Mouse (Mus musculus) forebrain, embryonic 16.5 days (tissue): ENCODE results near the gene Col16a1. TPM values are rescaled to one million over a fixed set of nuclear protein-coding genes. Genes with fewer than 3 reads are reported as not detected.

Experiments used
- ATAC-seq: fragments of 200-750 bp; cut with Nextera tagmentation; 2 replicates; pipeline ENCODE4 v1.8.0; 2017; ENCODE audit warnings: mild to moderate bottlenecking, moderate library complexity
- H3K27ac ChIP-seq: fragments of 300-500 bp; sonication (generic); 2 replicates; pipeline ENCODE4 v1.5.1; 2014; ENCODE audit warnings: low read length, control low read depth
- H3K27me3 ChIP-seq: fragments of 300-500 bp; sonication (generic); replicated peaks from 2 replicates; pipeline ENCODE4 v1.6.1; 2014; ENCODE audit warnings: low read length; ENCODE audit not compliant: control insufficient read depth, insufficient read depth
- H3K36me3 ChIP-seq: fragments of 300-500 bp; sonication (generic); 2 replicates; pipeline ENCODE4 v1.6.1; 2014; ENCODE audit not compliant: control insufficient read depth, insufficient read depth
- H3K4me1 ChIP-seq: fragments of 300-500 bp; sonication (generic); replicated peaks from 2 replicates; pipeline ENCODE4 v1.6.1; 2014; ENCODE audit warnings: low read length; ENCODE audit not compliant: control insufficient read depth, insufficient read depth
- H3K4me2 ChIP-seq: fragments of 300-500 bp; sonication (generic); 2 replicates; pipeline ENCODE4 v1.6.1; 2014; ENCODE audit warnings: mild to moderate bottlenecking, low read length, control low read depth
- H3K4me3 ChIP-seq: fragments of 300-500 bp; sonication (generic); replicated peaks from 2 replicates; pipeline ENCODE4 v1.5.1; 2014; ENCODE audit warnings: mild to moderate bottlenecking, low read length, control low read depth
- H3K9ac ChIP-seq: fragments of 300-500 bp; sonication (generic); replicated peaks from 2 replicates; pipeline ENCODE4 v1.6.1; 2014; ENCODE audit warnings: low read depth, low read length, control low read depth
- H3K9me3 ChIP-seq: fragments of 300-500 bp; sonication (generic); 2 replicates; pipeline ENCODE4 v1.6.1; 2016; ENCODE audit warnings: low read length; ENCODE audit not compliant: control insufficient read depth
- WGBS: fragments of 180-500 bp; shearing (Covaris S2); extraction: QIAGEN DNeasy Blood & Tissue Kit; methylation state at CpG from one replicate; pipeline ENCODE4 v1.1.7; 2014; 5-methylcytosine and 5-hydroxymethylcytosine counted together
- polyA plus RNA-seq: library from polyadenylated mRNA; unstranded; fragments of >200 nt; fragmentation: Nextera tagmentation; extraction: Ambion mirVana; gene quantifications from 2 replicates; pipeline ENCODE4 v1.2.1, GENCODE M21; 2015

Col16a1 gene
- polyA plus RNA-seq, 1 experiment from 2014 or later = 7.4 TPM

DNA sequence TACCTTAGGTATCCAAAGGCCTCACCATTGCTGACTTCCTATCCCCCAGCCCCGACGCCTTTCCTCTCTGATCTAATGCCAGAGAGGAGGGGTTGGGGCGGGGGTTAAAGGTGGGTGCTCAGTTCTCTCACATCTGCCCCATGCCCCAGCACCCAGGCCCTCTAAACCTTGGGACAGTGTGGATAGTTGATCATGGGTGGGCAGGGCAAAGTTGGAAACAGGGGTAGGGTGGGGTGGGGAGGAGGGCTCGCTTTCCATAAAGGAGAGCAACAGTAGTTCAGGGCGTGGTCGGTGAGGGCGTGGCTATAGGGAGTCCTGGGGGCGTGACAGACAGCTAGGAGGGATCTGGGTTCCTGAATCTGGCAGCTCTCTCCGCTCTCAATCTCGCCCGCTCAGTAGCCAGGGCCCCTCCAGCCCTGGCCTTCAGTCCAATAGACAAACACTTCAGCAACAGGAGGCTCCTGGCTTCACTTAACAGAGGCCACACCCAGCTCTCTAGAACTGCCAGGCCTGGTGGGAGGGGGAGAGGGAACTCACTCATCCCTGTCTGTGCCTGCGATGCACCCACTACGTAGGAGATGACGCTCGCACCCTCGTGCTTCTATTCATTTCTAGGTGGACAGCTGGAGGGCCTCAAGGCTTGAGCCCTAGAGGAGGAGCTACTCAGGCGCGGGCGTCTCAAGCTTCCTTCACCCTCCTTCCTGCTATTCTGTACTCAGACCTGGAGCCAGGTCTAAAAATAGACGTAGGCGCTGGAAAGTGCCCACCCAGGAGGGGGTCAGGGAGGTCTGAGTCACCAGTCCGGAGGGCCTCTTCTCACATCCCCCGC is 10.9 kb upstream of the Col16a1 start:
- no peaks in the 10 kb centered on the region for H3K36me3 ChIP-seq
- no peaks in the 10 kb centered on the region for H3K9me3 ChIP-seq
- H3K4me1 ChIP-seq = peaks cover 29% of the 10 kb centered on the region
- no peak overlapping the region for H3K9ac ChIP-seq
- ATAC-seq = peak; percentile 39; the same call in 1 of the 2 replicates
- no peak overlapping the region for H3K27ac ChIP-seq
- no peak overlapping the region for H3K4me2 ChIP-seq
- H3K27me3 ChIP-seq = no peaks in the 10 kb centered on the region
- no peak overlapping the region for H3K4me3 ChIP-seq
- 19% methylated on average over 23 of the region's 23 CpGs for WGBS

DNA sequence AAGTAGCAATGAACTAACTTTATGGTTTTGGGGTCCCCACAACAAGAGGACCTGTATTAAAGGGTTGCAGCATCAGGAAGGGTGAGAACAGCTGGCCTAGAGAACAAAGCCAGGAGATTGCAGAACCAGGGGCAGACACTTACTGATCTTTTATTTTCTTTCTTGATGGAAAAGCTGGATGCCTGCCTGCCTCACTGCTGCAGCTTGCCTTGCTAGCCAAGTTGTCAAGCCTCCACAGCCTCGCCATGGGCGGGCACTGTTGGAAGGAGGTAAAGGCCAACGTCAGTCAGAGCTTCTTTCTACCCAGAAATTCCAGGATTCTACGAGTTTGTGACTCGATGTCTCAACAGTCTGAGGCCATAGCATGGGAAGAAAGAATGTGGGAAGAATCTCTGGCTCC is 8.3 kb upstream of the Col16a1 start:
- H3K36me3 ChIP-seq = no peaks in the 10 kb centered on the region
- 28% methylated on average over 5 of the region's 5 CpGs for WGBS
- no peak overlapping the region for H3K4me3 ChIP-seq
- no peaks in the 10 kb centered on the region for H3K9me3 ChIP-seq
- peak overlapping the region; percentile 24; the same call in 1 of the 2 replicates for H3K27ac ChIP-seq
- ATAC-seq = no peak
- H3K27me3 ChIP-seq = no peaks in the 10 kb centered on the region
- H3K4me2 ChIP-seq = no peak overlapping the region
- peaks cover 30% of the 10 kb centered on the region for H3K4me1 ChIP-seq
- H3K9ac ChIP-seq = no peak overlapping the region

DNA sequence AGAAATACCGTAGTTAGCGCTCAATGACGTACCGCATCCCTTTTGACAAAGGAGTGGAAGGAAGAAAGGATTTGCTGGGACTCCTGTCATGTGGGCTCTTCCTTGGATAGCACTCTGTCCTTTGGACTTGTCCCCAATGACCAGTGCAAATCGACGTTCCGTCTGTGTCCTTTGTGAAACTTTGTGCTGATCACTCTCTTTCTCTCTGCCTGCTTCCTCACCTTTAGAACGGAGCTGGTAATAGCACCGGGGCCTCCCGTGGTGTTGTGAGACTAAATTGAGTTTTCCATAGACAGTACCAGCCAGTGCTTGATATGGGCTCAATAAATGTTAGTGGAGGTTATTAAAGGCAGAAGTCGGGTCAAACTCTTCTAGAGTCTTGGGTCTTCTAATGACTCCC is 6.6 kb upstream of the Col16a1 start:
- H3K27ac ChIP-seq = no peak overlapping the region
- no peak overlapping the region for H3K4me3 ChIP-seq
- H3K4me1 ChIP-seq = peaks cover 25% of the 10 kb centered on the region
- no peaks in the 10 kb centered on the region for H3K36me3 ChIP-seq
- no peaks in the 10 kb centered on the region for H3K27me3 ChIP-seq
- no peak for ATAC-seq
- no peak overlapping the region for H3K4me2 ChIP-seq
- H3K9me3 ChIP-seq = no peaks in the 10 kb centered on the region
- H3K9ac ChIP-seq = no peak overlapping the region
- WGBS = 84% methylated on average over 11 of the region's 11 CpGs

DNA sequence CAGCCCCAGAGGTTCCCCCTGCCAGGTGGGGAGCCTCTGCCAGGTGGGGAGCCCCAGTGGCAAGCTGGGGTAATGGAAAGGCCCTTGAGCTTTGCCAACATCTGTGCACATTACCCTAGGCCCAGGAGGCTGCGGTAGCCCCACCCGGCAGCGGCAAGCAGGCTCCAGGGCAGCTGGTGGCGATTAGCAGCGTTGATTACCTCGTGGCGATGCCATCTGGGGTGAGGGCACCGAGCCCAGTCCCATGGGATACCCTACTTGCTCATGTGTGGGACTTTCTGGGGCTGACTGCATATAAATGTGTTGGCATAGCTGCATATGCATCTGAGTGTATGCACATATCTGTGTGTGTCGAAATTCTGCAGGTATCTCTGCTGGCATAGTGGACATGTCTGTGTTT is 3.4 kb upstream of the Col16a1 start:
- Histone ChIP-seq H3K4me2 (no peak overlapping the region), H3K4me1 (peaks cover 24% of the 10 kb centered on the region), H3K27me3 (no peaks in the 10 kb centered on the region), H3K36me3 (no peaks in the 10 kb centered on the region), H3K27ac (no peak overlapping the region), H3K4me3 (no peak overlapping the region), H3K9me3 (no peaks in the 10 kb centered on the region), H3K9ac (no peak overlapping the region)
- 26% methylated on average over 9 of the region's 9 CpGs for WGBS
- ATAC-seq = peak; percentile 27

- Histone ChIP-seq H3K4me2 (no peak overlapping the region), H3K27ac (no peak overlapping the region), H3K27me3 (no peaks in the 10 kb centered on the region), H3K36me3 (no peaks in the 10 kb centered on the region), H3K4me1 (peaks cover 17% of the 10 kb centered on the region), H3K9ac (no peak overlapping the region), H3K9me3 (no peaks in the 10 kb centered on the region), H3K4me3 (no peak overlapping the region)
- WGBS = 34% methylated on average over 14 of the region's 14 CpGs
- ATAC-seq = no peak
These were observed 2.0 kb upstream of the Col16a1 start for GRCm38 (mm10) chr4:130045609-130046008.

DNA sequence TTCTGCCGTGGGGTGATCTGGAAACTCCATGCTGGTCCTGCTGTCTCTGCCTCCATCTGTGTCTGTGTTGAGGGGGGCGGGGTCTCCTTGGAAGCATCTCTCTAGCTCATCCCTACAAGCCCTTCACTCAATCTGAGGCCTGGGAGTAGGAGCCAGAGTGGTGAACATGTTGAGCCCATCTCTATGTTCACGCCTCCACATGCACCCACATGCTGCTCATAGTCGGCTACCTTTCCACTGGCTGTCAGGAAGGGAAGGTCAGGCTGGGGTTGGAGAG is 501 bp downstream of the Col16a1 start:
- WGBS = 35% methylated on average over 4 of the region's 4 CpGs
- Histone ChIP-seq H3K27ac (peak overlapping the region; percentile 21), H3K4me2 (peak overlapping the region; percentile 85), H3K4me1 (peaks cover 17% of the 10 kb centered on the region), H3K4me3 (peak overlapping the region; percentile 44), H3K9me3 (no peaks in the 10 kb centered on the region), H3K27me3 (no peaks in the 10 kb centered on the region), H3K36me3 (no peaks in the 10 kb centered on the region), H3K9ac (peak overlapping the region; percentile 60)
- peak; percentile 39 for ATAC-seq

DNA sequence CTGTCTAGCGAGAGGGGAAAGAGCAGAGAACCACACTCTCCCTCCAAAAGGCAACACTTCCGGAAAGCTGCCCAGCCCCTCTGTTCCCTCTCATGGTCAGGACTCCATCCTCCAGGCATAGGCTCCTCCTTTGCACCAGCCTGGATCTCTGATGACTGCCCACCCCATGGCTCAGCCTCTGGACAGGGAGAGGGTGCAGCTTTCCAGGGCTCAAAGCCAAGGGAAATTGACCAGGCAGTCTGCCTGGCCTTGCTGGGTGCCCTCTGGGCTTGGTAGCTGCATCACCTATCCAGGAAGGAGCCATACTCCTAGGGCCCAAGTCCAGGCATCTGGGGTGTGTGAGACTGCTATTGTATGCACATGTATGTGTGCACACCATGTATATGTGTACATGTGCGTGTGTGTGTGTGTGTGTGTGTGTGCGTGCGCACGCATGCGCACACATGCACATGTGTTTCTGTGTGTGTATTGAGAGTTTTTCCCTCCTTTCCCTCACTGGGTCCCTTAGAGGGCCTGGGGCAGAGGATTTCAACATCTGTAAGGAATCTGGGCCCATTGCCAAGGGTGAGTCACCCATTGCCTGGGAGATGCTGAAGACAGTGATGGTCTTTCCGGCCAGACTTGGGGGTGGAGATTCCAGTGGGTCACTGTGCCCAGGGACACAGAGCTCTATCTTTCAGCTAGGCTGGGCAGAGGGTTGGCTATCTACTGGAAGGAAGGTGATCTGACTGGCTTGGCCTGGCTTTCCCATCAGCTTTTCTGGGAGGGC is 2.6 kb downstream of the Col16a1 start:
- Histone ChIP-seq H3K27me3 (no peaks in the 10 kb centered on the region), H3K4me3 (no peak overlapping the region), H3K9ac (no peak overlapping the region), H3K4me1 (peaks cover 18% of the 10 kb centered on the region), H3K36me3 (no peaks in the 10 kb centered on the region), H3K4me2 (no peak overlapping the region), H3K27ac (no peak overlapping the region), H3K9me3 (no peaks in the 10 kb centered on the region)
- ATAC-seq = no peak
- WGBS = 79% methylated on average over 8 of the region's 8 CpGs

DNA sequence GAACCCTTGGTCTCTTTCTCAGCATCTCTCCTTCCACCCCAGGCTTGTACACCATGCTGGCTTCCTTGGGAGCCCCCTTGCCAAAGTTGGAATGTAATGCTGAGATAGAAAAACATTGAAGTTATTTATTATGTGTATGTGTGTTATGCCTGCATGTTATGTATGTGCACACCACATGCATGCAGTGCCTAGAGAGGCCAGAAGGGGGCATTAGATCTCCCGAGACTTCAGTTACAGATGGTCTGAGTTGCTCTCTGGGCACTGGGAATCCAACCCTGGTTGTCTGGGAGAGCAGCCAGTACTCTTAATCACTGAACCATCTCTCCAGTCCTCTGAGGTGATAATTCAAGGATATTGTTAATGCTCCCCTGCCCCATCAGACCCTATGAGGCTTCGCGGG is 4.6 kb downstream of the Col16a1 start:
- Histone ChIP-seq H3K9me3 (no peaks in the 10 kb centered on the region), H3K4me3 (no peak overlapping the region), H3K4me2 (no peak overlapping the region), H3K27ac (no peak overlapping the region), H3K4me1 (peaks cover 28% of the 10 kb centered on the region), H3K36me3 (no peaks in the 10 kb centered on the region), H3K27me3 (no peaks in the 10 kb centered on the region), H3K9ac (no peak overlapping the region)
- no peak for ATAC-seq
- WGBS = 94% methylated on average over 3 of the region's 3 CpGs

- no peak for ATAC-seq
- Histone ChIP-seq H3K9ac (no peak overlapping the region), H3K9me3 (no peaks in the 10 kb centered on the region), H3K4me1 (peaks cover 20% of the 10 kb centered on the region), H3K27me3 (no peaks in the 10 kb centered on the region), H3K27ac (no peak overlapping the region), H3K4me3 (no peak overlapping the region), H3K36me3 (no peaks in the 10 kb centered on the region), H3K4me2 (no peak overlapping the region)
- 86% methylated on average over 9 of the region's 9 CpGs for WGBS
These were observed 5.5 kb downstream of the Col16a1 start for GRCm38 (mm10) chr4:130053111-130053510.
